Mouse (Mus musculus): ENCODE measurements around the gene Ccno.

Ccno gene

GRCm38 (mm10) chr13:112987532-112987943 lies at the start of gene Ccno:
Ccno (plus strand) TSS chr13:112987802.
- in situ Hi-C loops (cut with MseI, MboI): no loop called here

GRCm38 (mm10) chr13:112938130-112938529 lies 49.5 kb upstream of the Ccno start:
- in situ Hi-C loops (cut with MseI, MboI): no loop called here

GRCm38 (mm10) chr13:112941879-112942330 lies 45.7 kb upstream of the Ccno start:
- in situ Hi-C loops (cut with MseI, MboI): no loop called here

DNA sequence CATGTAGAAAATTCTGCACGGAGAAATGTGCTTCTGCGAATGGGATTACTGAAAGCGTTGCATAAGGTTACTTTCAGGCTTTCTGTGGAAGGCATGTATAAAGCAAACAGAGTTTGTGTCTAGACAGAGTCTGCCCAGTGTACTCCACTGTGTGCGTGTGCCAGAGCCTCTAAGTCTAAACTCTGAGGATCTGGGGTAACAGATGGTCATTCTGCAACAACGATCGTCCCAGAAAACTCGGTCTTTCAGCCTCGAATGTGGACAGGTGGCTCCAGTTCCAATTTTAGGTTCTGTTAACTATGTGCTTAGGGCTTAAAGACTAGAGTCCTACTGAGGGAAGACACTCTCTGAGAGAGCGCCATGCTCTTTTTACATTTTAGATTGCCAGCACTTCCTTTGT lies 42.3 kb upstream of the Ccno start:
- in situ Hi-C loops (cut with MseI, MboI): no loop called here

DNA sequence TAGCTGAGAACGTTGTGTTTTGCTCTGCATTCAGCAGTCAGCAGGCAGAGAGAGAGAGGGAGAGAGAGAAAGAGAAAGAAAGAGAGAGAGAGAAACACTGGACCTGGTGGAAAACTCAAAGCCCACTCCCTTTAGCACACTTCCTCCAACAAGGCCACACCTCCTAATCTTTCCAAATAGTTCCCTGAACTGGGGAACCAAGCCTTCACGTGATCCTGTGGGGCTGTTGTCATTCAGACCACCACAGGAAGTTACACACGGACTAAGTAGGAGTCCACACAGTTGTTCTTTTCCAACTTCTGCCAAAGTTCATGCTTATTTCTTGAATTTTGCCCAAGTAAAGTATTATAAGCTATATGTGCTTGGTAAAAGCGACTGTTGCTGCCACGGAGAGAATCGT lies 41.7 kb upstream of the Ccno start:
- in situ Hi-C loops (cut with MseI, MboI): no loop called here

DNA sequence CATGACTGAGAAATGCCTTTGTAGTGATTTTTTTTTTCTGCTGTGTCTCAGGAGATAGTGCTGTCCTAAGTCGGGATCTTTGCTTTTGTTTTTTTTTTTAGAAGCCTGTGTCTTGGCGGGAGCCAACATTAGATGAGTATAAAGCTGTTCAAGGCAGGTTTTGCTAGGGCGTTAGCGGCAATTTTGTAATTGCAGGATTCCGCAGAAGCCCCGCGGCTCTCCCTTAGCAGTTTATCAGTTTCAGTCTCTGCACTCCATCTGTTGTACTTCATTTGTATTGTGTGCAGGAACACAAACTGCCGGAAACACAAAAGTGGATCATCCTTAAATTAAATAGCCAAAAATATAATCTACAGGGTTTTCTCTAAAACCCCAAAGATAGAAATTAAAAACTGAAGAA lies 33.5 kb upstream of the Ccno start:
- in situ Hi-C loops (cut with MseI, MboI): no loop called here

- in situ Hi-C loops (cut with MseI, MboI): no loop called here
These were observed 24.5 kb upstream of the Ccno start for GRCm38 (mm10) chr13:112963081-112963480.

DNA sequence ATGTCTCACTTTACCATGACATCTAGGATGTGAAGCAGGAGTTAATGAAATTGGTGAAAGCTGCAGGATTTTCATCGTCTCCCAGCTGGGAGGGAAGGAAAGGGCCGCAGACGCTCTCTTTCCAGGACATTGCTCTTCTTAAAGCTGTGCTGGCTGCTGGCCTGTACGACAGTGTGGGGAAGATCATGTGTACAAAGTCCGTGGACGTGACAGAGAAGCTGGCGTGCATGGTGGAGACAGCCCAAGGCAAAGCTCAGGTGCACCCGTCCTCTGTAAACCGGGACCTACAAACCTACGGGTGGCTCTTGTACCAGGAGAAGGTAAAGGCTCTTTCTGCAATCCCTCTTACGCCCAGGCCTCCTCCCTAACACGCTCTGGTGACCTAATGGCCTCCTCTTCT lies 23.2 kb upstream of the Ccno start:
- in situ Hi-C loops (cut with MseI, MboI): no loop called here

DNA sequence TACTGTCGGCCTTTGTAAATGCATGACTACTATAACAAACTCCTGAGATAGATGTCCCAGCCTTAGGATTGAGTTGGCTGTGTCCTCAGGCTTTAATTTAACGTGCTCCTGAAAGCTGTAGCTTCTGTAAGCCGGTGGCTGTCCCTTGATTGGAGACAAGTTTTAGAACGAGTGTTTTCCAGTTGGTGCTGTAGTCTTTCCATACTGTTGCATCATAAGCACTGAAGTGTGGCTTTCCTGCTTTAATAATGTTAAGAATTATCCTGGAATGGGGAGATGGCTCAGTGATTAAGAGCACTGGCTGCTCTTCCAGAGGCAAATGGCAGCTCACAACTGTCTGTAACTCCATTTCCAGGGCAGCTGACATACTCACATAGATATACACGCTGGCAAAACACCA lies 20.3 kb upstream of the Ccno start:
- in situ Hi-C loops (cut with MseI, MboI): no loop called here

- in situ Hi-C loops (cut with MseI, MboI): no loop called here
These were observed 10.9 kb upstream of the Ccno start for GRCm38 (mm10) chr13:112976720-112977119.

GRCm38 (mm10) chr13:112985605-112986450 lies 1.8 kb upstream of the Ccno start:
- in situ Hi-C loops (cut with MseI, MboI): no loop called here

DNA sequence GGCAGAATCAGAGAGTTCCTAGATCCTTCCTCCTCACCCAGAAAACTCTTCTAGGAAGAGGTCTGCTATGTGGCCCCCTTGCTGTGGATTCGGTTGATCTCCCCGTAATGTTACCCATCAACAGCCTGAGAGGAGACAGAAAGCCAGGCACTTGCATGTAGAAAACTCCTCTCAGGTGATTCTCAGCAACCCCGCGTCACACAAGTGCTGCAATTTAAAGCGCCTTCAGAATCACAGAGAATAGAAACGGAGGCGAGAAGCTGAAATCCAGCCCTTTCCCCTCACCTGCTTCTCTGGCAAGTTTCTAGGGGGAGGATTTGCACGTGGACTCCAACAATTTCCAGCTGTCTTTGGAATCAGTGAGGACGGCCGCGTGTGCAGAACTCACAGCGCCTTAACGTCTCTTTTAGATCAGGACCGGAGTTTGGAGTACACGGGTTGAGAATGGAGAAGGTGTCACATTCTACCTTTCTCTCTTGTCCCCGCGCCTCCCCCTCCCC lies 1.1 kb upstream of the Ccno start:
- in situ Hi-C loops (cut with MseI, MboI): no loop called here

DNA sequence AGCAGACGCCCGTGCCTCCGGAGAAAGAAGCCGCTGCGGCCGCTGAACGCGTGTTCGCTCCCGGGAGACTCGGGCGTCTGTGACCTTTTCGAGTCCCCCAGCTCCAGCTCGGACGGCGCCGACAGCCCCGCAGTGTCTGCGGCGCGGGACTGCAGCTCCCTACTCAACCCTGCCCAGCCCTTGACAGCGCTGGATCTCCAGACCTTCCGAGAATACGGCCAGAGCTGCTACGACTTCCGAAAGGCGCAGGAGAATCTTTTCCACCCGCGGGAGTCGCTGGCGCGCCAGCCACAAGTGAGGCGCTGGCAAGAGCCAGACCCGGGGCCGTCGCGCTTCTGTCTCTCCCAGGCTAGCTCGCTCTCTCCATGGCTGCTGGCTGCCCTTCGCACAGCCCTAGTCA lies 389 bp downstream of the Ccno start:
- in situ Hi-C loops (cut with MseI, MboI): no loop called here

GRCm38 (mm10) chr13:112988866-112989265 lies 1.3 kb downstream of the Ccno start:
- in situ Hi-C loops (cut with MseI, MboI): no loop called here

DNA sequence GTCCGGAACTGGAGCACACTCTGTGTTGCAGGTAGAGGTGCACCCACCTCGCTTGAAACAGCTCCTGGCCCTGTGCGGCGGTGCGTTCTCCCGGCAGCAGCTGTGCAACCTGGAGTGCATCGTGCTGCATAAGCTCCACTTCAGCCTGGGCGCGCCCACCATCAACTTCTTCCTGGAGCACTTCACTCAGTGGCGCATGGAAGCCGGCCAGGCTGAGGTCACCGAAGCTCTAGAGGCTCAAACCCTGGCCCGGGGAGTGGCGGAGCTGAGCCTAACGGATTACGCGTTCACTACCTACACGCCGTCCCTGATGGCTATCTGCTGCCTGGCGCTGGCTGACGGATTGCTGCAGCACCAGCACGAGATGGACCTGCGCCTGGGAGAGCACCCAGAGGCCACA lies 1.9 kb downstream of the Ccno start:
- in situ Hi-C loops (cut with MseI, MboI): no loop called here

DNA sequence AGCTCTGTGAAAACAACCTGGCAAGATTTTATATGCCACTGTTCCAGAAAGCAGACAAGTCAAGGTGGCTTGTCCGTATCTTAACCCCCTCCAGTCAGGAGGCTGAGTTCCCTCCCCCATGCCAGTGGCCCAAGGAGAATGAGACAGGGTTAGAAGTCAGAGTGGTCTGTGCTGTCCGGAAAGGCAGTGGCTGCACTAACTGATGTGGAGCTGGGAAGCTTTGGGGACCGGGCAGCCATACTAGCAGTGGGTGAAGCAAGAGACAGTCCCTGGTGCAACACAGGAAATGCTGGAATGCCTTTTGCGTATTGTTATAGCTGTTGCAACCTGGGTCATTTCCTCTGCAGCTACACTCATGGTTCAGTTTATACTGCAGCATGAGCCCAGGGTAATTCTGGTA lies 2.7 kb downstream of the Ccno start:
- in situ Hi-C loops (cut with MseI, MboI): no loop called here

GRCm38 (mm10) chr13:112993531-112994152 lies 6.0 kb downstream of the Ccno start, which contains the start of gene Mcidas:
Mcidas (plus strand) TSS chr13:112993845.
- in situ Hi-C loops (cut with MseI, MboI): no loop called here

DNA sequence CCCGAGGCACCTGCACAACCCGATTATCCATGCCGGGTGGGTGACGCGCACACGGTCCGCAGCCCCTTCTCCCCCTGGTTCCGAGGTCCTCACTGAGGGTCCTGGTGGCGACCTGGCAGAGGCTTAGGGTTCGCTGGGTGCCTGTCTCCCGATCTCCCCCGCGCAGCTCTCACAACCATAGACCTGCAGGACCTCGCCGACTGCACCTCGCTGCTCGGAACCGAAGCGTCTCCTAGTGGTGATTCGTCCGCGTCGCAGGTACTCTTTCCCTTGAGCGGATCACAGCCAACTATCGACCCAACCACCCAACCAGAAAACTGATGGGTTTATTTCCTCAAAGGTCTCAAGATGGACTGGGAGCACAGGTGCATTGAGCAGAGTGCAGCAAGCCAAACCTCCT lies 6.6 kb downstream of the Ccno start:
- in situ Hi-C loops (cut with MseI, MboI): no loop called here

DNA sequence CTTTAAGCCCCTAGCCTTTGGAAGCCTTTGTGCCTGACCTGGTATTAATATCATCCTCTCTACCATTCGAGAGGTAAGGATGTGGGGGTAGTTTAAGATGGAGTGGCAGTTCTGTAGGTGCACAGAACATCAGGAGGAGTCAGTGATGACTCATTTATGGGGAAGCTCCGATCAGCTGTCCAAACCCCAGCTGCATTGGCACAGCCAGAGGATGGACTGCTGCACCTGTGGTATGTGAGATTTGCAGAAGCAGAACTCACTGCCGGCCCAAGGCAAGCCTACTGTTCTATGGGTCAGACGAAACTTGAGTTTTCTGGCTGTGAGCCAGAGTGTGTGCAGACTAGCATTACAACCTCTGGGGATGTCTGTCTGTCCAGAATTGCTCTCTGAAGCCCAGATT lies 8.8 kb downstream of the Ccno start:
- in situ Hi-C loops (cut with MseI, MboI): no loop called here

DNA sequence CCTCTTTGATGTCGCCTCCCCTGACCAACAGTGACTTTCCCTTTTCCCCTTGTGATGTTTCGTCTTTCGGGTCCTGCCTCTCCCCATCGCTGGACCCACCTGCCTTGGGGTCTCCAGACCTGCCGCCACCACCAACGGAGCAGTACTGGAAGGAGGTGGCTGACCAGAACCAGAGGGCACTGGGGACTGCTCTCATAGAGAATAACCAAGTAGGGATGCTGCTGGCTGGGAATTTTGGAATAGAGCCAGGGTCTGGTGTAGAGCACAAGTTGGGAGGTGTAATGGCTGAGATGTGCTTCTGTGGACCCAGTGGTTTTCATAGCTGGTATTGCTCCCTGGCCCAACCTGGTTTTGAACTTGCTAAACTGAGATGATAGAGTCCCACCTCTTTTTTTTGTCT lies 9.8 kb downstream of the Ccno start:
- in situ Hi-C loops (cut with MseI, MboI): no loop called here

DNA sequence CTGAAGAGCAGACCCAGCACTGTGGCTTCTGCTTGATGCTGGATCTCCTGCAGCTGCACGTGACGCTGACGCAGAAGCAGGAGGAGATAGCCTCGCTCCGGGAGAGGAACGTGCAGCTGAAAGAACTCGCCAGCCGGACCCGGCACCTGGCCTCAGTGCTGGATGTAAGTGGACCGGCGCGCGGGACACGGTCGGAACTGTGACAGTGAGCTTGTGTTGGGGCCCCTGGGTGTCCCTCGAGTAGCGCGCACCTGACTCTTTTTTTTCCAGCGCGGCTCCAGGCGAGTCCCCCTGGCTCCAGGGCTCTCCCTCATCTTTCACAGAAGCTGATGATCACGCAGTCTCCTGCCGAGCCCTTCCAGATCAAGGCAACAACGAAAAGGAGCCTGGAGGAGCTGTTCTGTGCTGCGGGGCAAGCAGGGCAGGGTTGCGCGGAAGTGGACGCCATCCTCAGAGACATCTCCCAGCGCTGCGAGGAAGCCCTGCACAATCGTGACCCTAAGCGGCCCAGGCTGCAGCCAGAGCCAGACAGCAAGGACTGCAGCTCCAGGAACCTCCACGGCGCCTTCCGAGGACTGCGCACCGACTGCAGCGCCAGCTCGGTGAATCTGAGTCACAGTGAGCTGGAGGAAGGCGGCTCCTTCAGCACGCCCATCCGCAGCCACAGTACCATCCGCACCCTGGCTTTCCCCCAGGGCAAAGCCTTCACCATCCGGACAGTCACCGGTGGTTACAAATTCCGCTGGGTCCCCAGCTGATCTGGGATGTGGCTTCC lies 11.0 kb downstream of the Ccno start:
- in situ Hi-C loops (cut with MseI, MboI): no loop called here

DNA sequence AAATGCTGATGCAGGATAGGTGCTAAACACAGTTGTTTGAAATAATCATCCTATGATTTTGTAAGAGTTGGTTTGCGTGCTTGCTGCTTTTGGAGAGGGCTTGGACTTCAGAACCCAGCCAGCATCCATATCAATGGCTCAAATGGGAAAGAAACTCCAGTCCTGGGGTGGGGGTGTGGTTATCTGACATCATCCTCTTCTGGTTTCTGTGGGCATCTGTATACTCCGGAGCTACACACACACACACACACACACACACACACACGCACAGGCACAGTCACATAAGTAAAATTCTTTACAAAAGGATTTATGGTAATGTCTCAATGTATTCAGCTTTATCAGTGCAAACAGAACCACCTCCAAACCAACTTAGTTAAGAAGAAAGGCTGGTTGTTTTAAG lies 12.5 kb downstream of the Ccno start:
- in situ Hi-C loops (cut with MseI, MboI): no loop called here

All from mouse trophoblast stem cell (cell line).